Mouse (Mus musculus): ENCODE results near the gene Rsrp1.

DNA sequence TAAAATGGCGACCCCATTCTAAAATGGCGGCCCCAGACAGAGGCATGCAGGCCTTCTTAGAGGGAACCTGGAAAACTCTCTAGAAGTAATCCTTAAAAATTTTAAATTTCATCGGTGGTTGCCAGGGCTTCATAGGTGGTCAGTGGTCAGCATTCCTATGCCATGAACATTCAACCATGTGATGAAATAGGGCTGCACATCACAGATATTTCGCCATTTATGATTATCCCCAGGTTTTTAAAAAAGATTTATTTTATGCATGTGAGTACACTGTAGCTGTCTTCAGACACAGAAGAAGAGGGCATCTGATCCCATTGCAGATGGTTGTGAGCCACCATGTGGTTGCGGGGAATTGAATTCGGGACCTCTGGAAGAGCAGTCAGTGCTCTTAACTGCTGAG is 2.8 kb upstream of the Rsrp1 start:
- TF ChIP-seq POLR2A (IDR thresholded peaks at IDR 0.05; ENCODE audit: low read depth, low read length) (no peak), CTCF (IDR thresholded peaks at IDR 0.05; ENCODE audit: extremely low read depth, insufficient read depth, insufficient read length, insufficient replicate concordance) (no peak)

Data from spleen, adult 2 months (tissue).